Mouse (Mus musculus) stomach, postnatal 0 days (tissue): Measurements from ENCODE around the gene Utrn.

Source experiments
- CTCF ChIP-seq: IDR thresholded peaks from 2 replicates; pipeline ENCODE4 v1.5.1; 2016; ENCODE audit warnings: antibody characterized with exemption, low read depth, mild to moderate bottlenecking, moderate library complexity
- EP300 ChIP-seq: optimal IDR thresholded peaks from 2 replicates; pipeline ENCODE3; 2016; ENCODE audit warnings: antibody characterized with exemption

DNA sequence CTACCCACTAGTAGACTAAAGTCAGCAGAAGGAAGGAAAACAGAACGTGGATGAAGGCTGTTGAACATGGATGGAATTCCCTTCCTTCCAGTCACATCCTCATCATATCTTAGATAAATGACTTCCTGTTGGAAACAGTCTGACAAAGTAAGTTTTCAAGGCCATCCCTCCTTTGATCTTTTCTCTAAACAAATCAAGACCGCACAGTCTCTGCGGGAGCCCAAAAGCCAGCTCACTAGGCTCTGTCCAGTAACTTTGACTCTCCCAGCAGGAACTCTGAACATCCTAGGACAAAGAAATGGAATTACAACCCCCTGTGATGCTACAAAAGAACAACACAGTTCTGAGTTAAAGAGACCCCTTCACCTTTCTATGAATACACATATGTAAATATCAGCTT lies 106.5 kb downstream of the Utrn start:
- TF ChIP-seq CTCF (no peak), EP300 (no peak)
